Comparison of ENCODE assay signal across 8 mouse cellular contexts in the genomic region with DNA sequence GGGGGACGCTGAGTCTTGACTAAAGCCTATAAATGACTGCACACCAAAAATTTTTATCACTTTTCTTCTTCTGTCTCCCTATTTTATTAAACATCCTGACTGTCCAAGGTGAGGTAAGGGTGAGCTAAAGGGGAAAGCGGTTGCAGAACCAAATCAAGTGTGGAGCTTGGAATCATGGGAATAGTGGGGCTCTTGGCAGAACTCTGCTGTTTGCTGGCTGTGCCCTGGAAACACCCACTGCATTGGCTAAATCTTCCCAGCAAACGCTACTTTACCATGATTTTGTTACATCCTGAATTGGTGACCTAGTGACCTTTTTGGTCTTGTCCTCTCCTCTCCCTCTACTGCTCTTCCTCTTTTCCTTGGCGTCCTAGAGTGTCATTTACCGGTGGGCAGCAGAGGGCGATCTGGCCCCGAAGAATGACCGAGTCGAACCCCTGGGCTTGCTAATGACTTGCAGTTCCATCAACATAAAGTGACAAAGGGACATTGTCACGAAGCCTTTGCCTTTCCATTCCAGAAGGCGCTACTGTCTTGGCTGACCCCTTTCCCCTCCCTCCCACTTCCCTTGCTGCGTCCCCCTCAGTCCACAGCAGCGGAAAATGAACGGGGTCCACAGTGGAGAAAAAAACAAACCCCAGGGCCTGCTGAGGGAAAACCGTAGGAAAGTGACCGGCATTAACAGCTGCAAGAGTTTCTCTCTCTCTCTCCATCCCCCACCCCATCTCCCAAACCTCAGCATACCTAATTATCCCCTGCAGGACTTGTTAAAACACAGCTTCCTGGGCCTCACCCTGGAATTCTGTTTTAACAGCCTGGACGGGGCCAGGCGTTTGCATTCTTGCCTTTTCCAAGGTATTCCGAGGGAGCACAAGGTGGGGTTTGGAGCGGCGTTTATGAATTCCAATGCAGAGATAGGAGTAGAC. TPM values are rescaled to one million over a fixed set of nuclear protein-coding genes. Genes with fewer than 3 reads are reported as not detected.
DNase-seq lines count a peak whose midpoint lies in the region; ATAC-seq and TF ChIP-seq lines count a peak whose summit lies in the region.

No protein-coding gene starts in this region.

- H3K4me1 ChIP-seq in heart, embryonic 11.5 days (ENCODE audit: control insufficient read depth, insufficient read depth, low read length): peaks cover 6% of the 10 kb centered on the region
- H3K4me1 ChIP-seq in kidney, postnatal 0 days (replicated peaks; ENCODE audit: insufficient read depth, low read length): 0 out of 2 replicates have a peak, but pooled peaks cover 7% of the 10 kb centered on the region
- H3K4me1 ChIP-seq in liver, embryonic 11.5 days (replicated peaks; ENCODE audit: control insufficient read depth, insufficient read depth, low read length): no peaks in the 10 kb centered on the region; the same call in 1 of the 2 replicates
- H3K4me1 ChIP-seq in neural tube, embryonic 11.5 days (ENCODE audit: control insufficient read depth, insufficient read depth, low read length): 0 out of 2 replicates have a peak, but pooled peaks cover 5% of the 10 kb centered on the region
- H3K4me1 ChIP-seq in stomach, embryonic 16.5 days (ENCODE audit: control insufficient read depth, insufficient read depth, low read length): peaks cover 8% of the 10 kb centered on the region

- H3K9ac ChIP-seq in heart, embryonic 11.5 days (ENCODE audit: low read depth, low read length): peak overlapping the region; percentile 73
- no peak overlapping the region for H3K9ac ChIP-seq in kidney, postnatal 0 days (ENCODE audit: low read depth, low read length)
- 0 out of 2 replicates have a peak overlapping the region, but pooled peaks have one; percentile 13 for H3K9ac ChIP-seq in liver, embryonic 11.5 days (ENCODE audit: low read depth, low read length)
- peak overlapping the region; percentile 57 for H3K9ac ChIP-seq in neural tube, embryonic 11.5 days (ENCODE audit: low read length)
- H3K9ac ChIP-seq in stomach, embryonic 16.5 days (ENCODE audit: low read length): peak overlapping the region; percentile 66

- peak; percentile 79 for DNase-seq in 416B (ENCODE audit: low read depth)
- peak; percentile 84 for DNase-seq in brain, embryonic 14.5 days (ENCODE audit: low read depth)
- DNase-seq in kidney, postnatal 0 days (ENCODE audit: low spot score): peak; percentile 90
- DNase-seq in liver, embryonic 11.5 days (ENCODE audit: low spot score): peak; percentile 65
- peak; percentile 86 for DNase-seq in neural tube, embryonic 11.5 days (ENCODE audit: low spot score)

- no peaks in the 10 kb centered on the region for H3K27me3 ChIP-seq in heart, embryonic 11.5 days (ENCODE audit: control insufficient read depth, insufficient read depth, low read length)
- H3K27me3 ChIP-seq in kidney, postnatal 0 days (ENCODE audit: insufficient read depth, low read length): no peaks in the 10 kb centered on the region
- H3K27me3 ChIP-seq in liver, embryonic 11.5 days (replicated peaks; ENCODE audit: control insufficient read depth, insufficient read depth, low read length): no peaks in the 10 kb centered on the region
- no peaks in the 10 kb centered on the region for H3K27me3 ChIP-seq in neural tube, embryonic 11.5 days (ENCODE audit: control insufficient read depth, insufficient read depth, low read length)
- H3K27me3 ChIP-seq in stomach, embryonic 16.5 days (ENCODE audit: control insufficient read depth, insufficient read depth, low read length): no peaks in the 10 kb centered on the region

- TF ChIP-seq POLR2A in brain, embryonic 14.5 days (IDR thresholded peaks at IDR 0.05; ENCODE audit: borderline replicate concordance, extremely low read depth, insufficient read depth, insufficient read length, poor library complexity, severe bottlenecking): no peak

- no peaks in the 10 kb centered on the region for H3K36me3 ChIP-seq in heart, embryonic 11.5 days (ENCODE audit: control insufficient read depth, insufficient read depth, low read length)
- no peaks in the 10 kb centered on the region for H3K36me3 ChIP-seq in kidney, postnatal 0 days (ENCODE audit: insufficient read depth, low read length)
- H3K36me3 ChIP-seq in liver, embryonic 11.5 days (ENCODE audit: control insufficient read depth, insufficient read depth, low read length): no peaks in the 10 kb centered on the region
- no peaks in the 10 kb centered on the region for H3K36me3 ChIP-seq in neural tube, embryonic 11.5 days (ENCODE audit: control insufficient read depth, insufficient read depth, low read length)
- H3K36me3 ChIP-seq in stomach, embryonic 16.5 days (ENCODE audit: control insufficient read depth, insufficient read depth, low read length): no peaks in the 10 kb centered on the region

- ATAC-seq in erythroblast, adult 5-6 weeks (replicated peaks; ENCODE audit: low FRiP score, poor library complexity, severe bottlenecking): peak; percentile 78
- 0 out of 2 replicates have a peak, but pooled peaks have one; percentile 59 for ATAC-seq in heart, embryonic 11.5 days (replicated peaks; ENCODE audit: insufficient number of reproducible peaks, low FRiP score, low TSS enrichment)
- peak; percentile 66 for ATAC-seq in kidney, postnatal 0 days (replicated peaks; ENCODE audit: low FRiP score, low read depth)
- peak; percentile 57 for ATAC-seq in liver, embryonic 11.5 days (replicated peaks; ENCODE audit: low FRiP score)
- peak; percentile 84 for ATAC-seq in neural tube, embryonic 11.5 days (ENCODE audit: insufficient read depth, low FRiP score, low TSS enrichment)
- peak; percentile 67; the same call in 1 of the 2 replicates for ATAC-seq in stomach, embryonic 16.5 days (ENCODE audit: insufficient read depth, low FRiP score)

- 0 out of 2 replicates have a peak overlapping the region, but pooled peaks have one; percentile 46 for H3K27ac ChIP-seq in heart, embryonic 11.5 days (ENCODE audit: low read depth, low read length)
- peak overlapping the region; percentile 54; the same call in 1 of the 2 replicates for H3K27ac ChIP-seq in kidney, postnatal 0 days
- 0 out of 2 replicates have a peak overlapping the region, but pooled peaks have one; percentile 15 for H3K27ac ChIP-seq in liver, embryonic 11.5 days (ENCODE audit: low read depth, low read length)
- H3K27ac ChIP-seq in neural tube, embryonic 11.5 days (ENCODE audit: low read depth, low read length): peak overlapping the region; percentile 90
- peak overlapping the region; percentile 23; the same call in 1 of the 2 replicates for H3K27ac ChIP-seq in stomach, embryonic 16.5 days (ENCODE audit: low read length)

- TF ChIP-seq CTCF in brain, embryonic 14.5 days (IDR thresholded peaks at IDR 0.05; ENCODE audit: borderline replicate concordance, extremely low read depth, insufficient read depth, insufficient read length): peak; percentile 86
- peak; percentile 83 for TF ChIP-seq CTCF in kidney, postnatal 0 days (IDR thresholded peaks at IDR 0.05; ENCODE audit: low read depth)

- no peaks in the 10 kb centered on the region for H3K9me3 ChIP-seq in heart, embryonic 11.5 days (replicated peaks; ENCODE audit: control insufficient read depth, low read length)
- no peaks in the 10 kb centered on the region for H3K9me3 ChIP-seq in kidney, postnatal 0 days (replicated peaks; ENCODE audit: low read length)
- H3K9me3 ChIP-seq in liver, embryonic 11.5 days (ENCODE audit: control insufficient read depth, low read length): no peaks in the 10 kb centered on the region
- H3K9me3 ChIP-seq in neural tube, embryonic 11.5 days (ENCODE audit: control insufficient read depth, low read length): no peaks in the 10 kb centered on the region
- no peaks in the 10 kb centered on the region for H3K9me3 ChIP-seq in stomach, embryonic 16.5 days (replicated peaks; ENCODE audit: control insufficient read depth, low read length)

- H3K4me3 ChIP-seq in heart, embryonic 11.5 days (ENCODE audit: low read depth, low read length): peak overlapping the region; percentile 41
- H3K4me3 ChIP-seq in kidney, postnatal 0 days (replicated peaks; ENCODE audit: low read depth, low read length): peak overlapping the region; percentile 16; the same call in 1 of the 2 replicates
- peak overlapping the region; percentile 16; the same call in 1 of the 2 replicates for H3K4me3 ChIP-seq in liver, embryonic 11.5 days (ENCODE audit: low read depth, low read length)
- peak overlapping the region; percentile 13 for H3K4me3 ChIP-seq in neural tube, embryonic 11.5 days (ENCODE audit: low read depth, low read length)
- peak overlapping the region; percentile 40 for H3K4me3 ChIP-seq in stomach, embryonic 16.5 days (replicated peaks; ENCODE audit: low read length)

- H3K4me2 ChIP-seq in heart, embryonic 11.5 days: peak overlapping the region; percentile 70
- H3K4me2 ChIP-seq in kidney, postnatal 0 days (ENCODE audit: low read length): peak overlapping the region; percentile 51
- H3K4me2 ChIP-seq in liver, embryonic 11.5 days: peak overlapping the region; percentile 54
- peak overlapping the region; percentile 37 for H3K4me2 ChIP-seq in neural tube, embryonic 11.5 days (ENCODE audit: low read depth)
- H3K4me2 ChIP-seq in stomach, embryonic 16.5 days (ENCODE audit: low read depth, low read length): peak overlapping the region; percentile 69

- WGBS in heart, embryonic 11.5 days (ENCODE audit: insufficient replicate concordance): 9% methylated on average over 21 of the region's 21 CpGs
- 6% methylated on average over 21 of the region's 21 CpGs for WGBS in kidney, postnatal 0 days
- 16% methylated on average over 21 of the region's 21 CpGs for WGBS in liver, embryonic 11.5 days
- 3% methylated on average over 21 of the region's 21 CpGs for whole genome bisulfite sequencing in neural tube, embryonic 11.5 days
- WGBS in stomach, embryonic 16.5 days: 9% methylated on average over 21 of the region's 21 CpGs

RNA-seq across cellular contexts. Expression of a gene that starts 29.7 kb away (rescaled TPM):
- polyA plus RNA-seq in brain, embryonic 14.5 days (2012; rRNA removed): 25.2 and 30.3 TPM in 2 replicates
- total RNA-seq in erythroblast, adult 5-6 weeks (2015; ENCODE audit: low replicate concordance): 4.6 and 6.3 TPM in 2 replicates
- total RNA-seq in erythroblast, adult 5-6 weeks (2017; ENCODE audit: low replicate concordance): 8.4 and 18.4 TPM in 2 replicates
- 12.7 and 17.2 TPM in 2 replicates for polyA plus RNA-seq in heart, embryonic 11.5 days (2014; fragmentation: Nextera tagmentation; extraction: Ambion mirVana)
- polyA plus RNA-seq in kidney, postnatal 0 days (2015; fragmentation: Nextera tagmentation; extraction: Ambion mirVana): 11.2 and 11.5 TPM in 2 replicates
- polyA plus RNA-seq in liver, embryonic 11.5 days (2014; fragmentation: Nextera tagmentation; extraction: Ambion mirVana): 9.8 and 11.0 TPM in 2 replicates
- polyA plus RNA-seq in neural tube, embryonic 11.5 days (2014; fragmentation: Nextera tagmentation; extraction: Ambion mirVana): 28.3 and 30.2 TPM in 2 replicates
- 12.4 and 13.7 TPM in 2 replicates for polyA plus RNA-seq in stomach, embryonic 16.5 days (2015; fragmentation: Nextera tagmentation; extraction: Ambion mirVana)

Comparison
In these comparisons a context has a peak if more than half of its experiments do, and no peak if none do; other contexts are left out.
1. Peak in every context shown above with its lines: DNase-seq, ATAC-seq, H3K4me3 ChIP-seq and H3K27ac ChIP-seq.
2. H3K27ac ChIP-seq: peak in every context shown above with its lines; median percentile 90 in neural tube, embryonic 11.5 days; 54 in kidney, postnatal 0 days; 46 in heart, embryonic 11.5 days; 23 in stomach, embryonic 16.5 days; 15 in liver, embryonic 11.5 days.